Mouse (Mus musculus): Measurements from ENCODE around the gene Asb15. TPM values are rescaled to one million over a fixed set of nuclear protein-coding genes. Genes with fewer than 3 reads are reported as not detected.

The Asb15 gene
- polyA plus RNA-seq, 1 experiment from 2014 or later: not detected

DNA sequence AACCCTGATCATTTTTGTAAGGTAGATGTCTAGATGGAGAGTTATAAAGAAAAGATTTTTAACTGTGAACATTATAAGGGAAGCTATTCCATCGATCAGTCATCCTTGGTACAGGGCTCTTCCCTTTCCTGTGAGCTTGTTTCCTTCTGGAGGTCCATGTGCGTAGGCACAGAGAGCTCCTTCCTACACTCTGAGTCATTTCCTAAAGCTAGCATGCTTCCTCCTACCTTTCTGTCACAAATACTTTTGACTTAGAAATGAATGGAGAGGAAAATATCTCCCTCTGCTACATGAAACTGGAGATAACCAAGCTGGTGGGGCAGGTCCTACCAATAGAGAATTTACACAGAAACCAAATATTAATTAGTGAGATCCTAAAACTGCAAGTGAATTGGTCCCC, 21.9 kb downstream of the Asb15 start:
- Histone ChIP-seq H3K27ac (ENCODE audit: low read length) (no peak overlapping the region), H3K36me3 (ENCODE audit: control insufficient read depth, insufficient read depth, low read length) (no peaks in the 10 kb centered on the region), H3K4me2 (replicated peaks; ENCODE audit: low read depth, low read length) (no peak overlapping the region), H3K4me3 (ENCODE audit: low read depth, low read length) (no peak overlapping the region), H3K27me3 (ENCODE audit: control insufficient read depth, insufficient read depth, low read length) (no peaks in the 10 kb centered on the region), H3K9ac (replicated peaks; ENCODE audit: low read depth, low read length) (no peak overlapping the region), H3K4me1 (ENCODE audit: control insufficient read depth, insufficient read depth, low read length) (no peaks in the 10 kb centered on the region), H3K9me3 (ENCODE audit: control insufficient read depth, low read depth, low read length) (no peaks in the 10 kb centered on the region)
- WGBS: 77% methylated on average over 2 of the region's 2 CpGs
- ATAC-seq (ENCODE audit: insufficient number of reproducible peaks, insufficient read depth, low FRiP score, low read depth): no peak

DNA sequence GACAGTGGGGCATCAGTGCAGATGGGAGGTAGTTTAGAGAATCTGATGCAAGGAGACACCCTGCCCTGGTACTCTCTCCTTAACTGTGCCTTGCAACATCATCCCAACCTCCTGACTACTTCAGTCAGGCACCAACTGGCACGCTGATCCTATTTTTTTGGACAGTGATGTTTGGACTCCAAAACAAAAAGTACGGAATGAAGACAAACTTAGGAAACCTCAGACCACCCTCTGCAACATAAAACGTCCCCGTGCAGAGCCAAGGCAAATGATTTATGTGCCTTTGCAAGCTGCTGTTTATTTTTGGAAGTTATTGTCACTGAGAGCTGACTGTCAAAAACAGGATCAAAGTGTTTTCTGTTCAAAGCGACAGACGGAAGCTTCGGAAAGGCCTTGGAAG, 24.1 kb downstream of the Asb15 start:
- H3K4me2 ChIP-seq (replicated peaks; ENCODE audit: low read depth, low read length): no peak overlapping the region
- WGBS: 38% methylated on average over 7 of the region's 7 CpGs
- H3K9ac ChIP-seq (replicated peaks; ENCODE audit: low read depth, low read length): no peak overlapping the region
- no peak overlapping the region for H3K27ac ChIP-seq (ENCODE audit: low read length)
- H3K27me3 ChIP-seq (ENCODE audit: control insufficient read depth, insufficient read depth, low read length): no peaks in the 10 kb centered on the region
- no peaks in the 10 kb centered on the region for H3K36me3 ChIP-seq (ENCODE audit: control insufficient read depth, insufficient read depth, low read length)
- no peak overlapping the region for H3K4me3 ChIP-seq (ENCODE audit: low read depth, low read length)
- no peaks in the 10 kb centered on the region for H3K9me3 ChIP-seq (ENCODE audit: control insufficient read depth, low read depth, low read length)
- no peaks in the 10 kb centered on the region for H3K4me1 ChIP-seq (ENCODE audit: control insufficient read depth, insufficient read depth, low read length)
- no peak for ATAC-seq (ENCODE audit: insufficient number of reproducible peaks, insufficient read depth, low FRiP score, low read depth)

DNA sequence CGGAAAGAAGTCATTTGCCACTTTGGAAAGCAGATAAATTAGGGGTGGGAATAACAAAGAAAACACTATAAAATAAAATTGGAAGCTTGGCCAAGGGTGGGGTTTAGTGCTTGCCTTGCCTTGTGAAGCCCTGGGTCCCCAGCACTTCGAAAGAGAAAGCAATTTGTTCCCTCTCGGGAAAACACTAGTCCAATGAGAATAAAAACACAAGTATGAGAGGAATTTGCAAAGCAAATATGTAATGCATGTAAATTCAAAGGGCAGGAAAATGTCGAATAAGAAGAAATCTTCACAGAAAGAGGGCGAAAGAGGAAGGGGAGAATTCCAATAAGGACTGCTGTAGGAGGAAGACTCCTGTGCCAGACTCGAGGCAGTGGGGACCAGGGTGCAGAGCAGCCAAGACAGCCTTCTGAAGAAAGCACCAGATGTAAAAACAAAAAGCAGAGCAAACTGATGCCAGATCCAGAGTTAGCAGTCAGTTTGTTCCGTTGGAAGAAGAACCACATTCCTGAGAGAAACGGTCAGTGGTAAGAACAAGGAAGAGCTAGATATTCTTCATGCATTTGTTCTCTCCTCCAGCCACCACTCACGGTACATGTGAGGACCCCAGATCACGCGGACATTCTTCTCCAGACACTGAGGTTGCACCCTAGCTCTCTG, 26.6 kb downstream of the Asb15 start:
- no peak overlapping the region for H3K27ac ChIP-seq (ENCODE audit: low read length)
- no peaks in the 10 kb centered on the region for H3K4me1 ChIP-seq (ENCODE audit: control insufficient read depth, insufficient read depth, low read length)
- 56% methylated on average over 11 of the region's 11 CpGs for WGBS
- H3K27me3 ChIP-seq (ENCODE audit: control insufficient read depth, insufficient read depth, low read length): no peaks in the 10 kb centered on the region
- no peak overlapping the region for H3K9ac ChIP-seq (replicated peaks; ENCODE audit: low read depth, low read length)
- no peaks in the 10 kb centered on the region for H3K9me3 ChIP-seq (ENCODE audit: control insufficient read depth, low read depth, low read length)
- H3K36me3 ChIP-seq (ENCODE audit: control insufficient read depth, insufficient read depth, low read length): no peaks in the 10 kb centered on the region
- no peak for ATAC-seq (ENCODE audit: insufficient number of reproducible peaks, insufficient read depth, low FRiP score, low read depth)
- no peak overlapping the region; the same call in 1 of the 2 replicates for H3K4me2 ChIP-seq (replicated peaks; ENCODE audit: low read depth, low read length)
- H3K4me3 ChIP-seq (ENCODE audit: low read depth, low read length): no peak overlapping the region

DNA sequence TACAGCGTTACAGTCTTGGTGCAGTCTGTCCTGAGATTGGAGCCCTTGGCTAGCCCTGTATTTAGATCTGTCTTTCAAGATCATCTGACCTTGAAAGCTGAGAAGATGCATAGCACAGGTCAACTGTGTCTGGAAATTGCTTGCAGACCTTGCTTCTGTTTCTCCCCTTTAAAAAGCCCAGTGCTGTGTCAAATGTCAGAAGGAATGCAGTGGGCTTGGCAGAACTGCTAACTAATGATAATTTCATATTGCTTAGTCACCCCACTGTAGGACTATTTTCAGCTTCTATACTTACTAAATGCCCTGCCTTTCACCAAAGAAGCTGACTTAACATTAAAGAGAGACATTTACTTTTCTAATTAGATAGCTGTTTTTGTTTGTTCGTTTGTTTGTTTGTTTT, 27.5 kb downstream of the Asb15 start:
- Histone ChIP-seq H3K27ac (ENCODE audit: low read length) (no peak overlapping the region), H3K36me3 (ENCODE audit: control insufficient read depth, insufficient read depth, low read length) (no peaks in the 10 kb centered on the region), H3K27me3 (ENCODE audit: control insufficient read depth, insufficient read depth, low read length) (no peaks in the 10 kb centered on the region), H3K4me2 (replicated peaks; ENCODE audit: low read depth, low read length) (no peak overlapping the region), H3K4me3 (ENCODE audit: low read depth, low read length) (no peak overlapping the region), H3K9ac (replicated peaks; ENCODE audit: low read depth, low read length) (no peak overlapping the region), H3K4me1 (ENCODE audit: control insufficient read depth, insufficient read depth, low read length) (no peaks in the 10 kb centered on the region), H3K9me3 (ENCODE audit: control insufficient read depth, low read depth, low read length) (no peaks in the 10 kb centered on the region)
- 77% methylated on average over 2 of the region's 2 CpGs for WGBS
- no peak for ATAC-seq (ENCODE audit: insufficient number of reproducible peaks, insufficient read depth, low FRiP score, low read depth)

DNA sequence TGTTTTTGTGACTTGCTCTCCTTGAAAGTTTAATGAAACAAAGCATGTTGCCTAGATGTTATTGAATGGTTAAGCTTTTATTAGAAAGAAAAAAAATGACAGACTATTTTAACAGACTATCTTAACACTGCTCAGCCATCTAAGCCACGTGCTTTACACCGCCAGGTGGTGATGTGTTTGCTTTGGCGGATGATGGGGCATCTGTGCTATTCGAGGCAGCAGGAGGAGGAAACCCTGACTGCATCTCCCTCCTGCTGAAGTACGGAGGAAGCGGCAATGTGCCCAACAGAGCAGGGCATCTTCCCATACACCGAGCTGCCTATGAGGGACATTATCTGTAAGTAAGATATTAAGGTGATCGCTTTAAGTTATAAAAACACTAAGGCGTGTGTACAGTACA, 36.1 kb downstream of the Asb15 start:
- WGBS: 65% methylated on average over 9 of the region's 9 CpGs
- H3K9me3 ChIP-seq (ENCODE audit: control insufficient read depth, low read depth, low read length): no peaks in the 10 kb centered on the region
- H3K27ac ChIP-seq (ENCODE audit: low read length): no peak overlapping the region
- H3K4me3 ChIP-seq (ENCODE audit: low read depth, low read length): no peak overlapping the region
- H3K27me3 ChIP-seq (ENCODE audit: control insufficient read depth, insufficient read depth, low read length): no peaks in the 10 kb centered on the region
- H3K9ac ChIP-seq (replicated peaks; ENCODE audit: low read depth, low read length): no peak overlapping the region
- ATAC-seq (ENCODE audit: insufficient number of reproducible peaks, insufficient read depth, low FRiP score, low read depth): no peak
- no peaks in the 10 kb centered on the region for H3K4me1 ChIP-seq (ENCODE audit: control insufficient read depth, insufficient read depth, low read length)
- no peaks in the 10 kb centered on the region for H3K36me3 ChIP-seq (ENCODE audit: control insufficient read depth, insufficient read depth, low read length)
- H3K4me2 ChIP-seq (replicated peaks; ENCODE audit: low read depth, low read length): no peak overlapping the region

DNA sequence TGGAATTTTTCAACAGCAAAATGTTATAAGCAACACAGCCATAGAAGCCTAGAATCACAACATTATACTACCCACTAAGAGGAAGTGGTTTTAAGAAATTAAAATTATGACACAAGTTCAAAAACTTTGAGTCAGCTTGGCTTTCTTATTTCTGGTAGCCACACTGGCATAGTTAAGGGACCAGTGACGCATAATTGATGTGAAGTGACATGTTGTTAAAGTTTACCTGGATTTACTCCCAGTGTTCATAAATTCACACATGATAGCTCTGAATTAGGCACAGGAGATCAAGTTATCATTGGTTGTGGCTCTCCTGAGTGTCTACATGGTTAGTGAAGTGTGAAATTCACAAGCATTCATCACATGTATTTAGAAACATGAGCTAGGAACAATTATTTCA, 36.9 kb downstream of the Asb15 start:
- Histone ChIP-seq H3K27me3 (ENCODE audit: control insufficient read depth, insufficient read depth, low read length) (no peaks in the 10 kb centered on the region), H3K27ac (ENCODE audit: low read length) (no peak overlapping the region), H3K4me3 (ENCODE audit: low read depth, low read length) (no peak overlapping the region), H3K9me3 (ENCODE audit: control insufficient read depth, low read depth, low read length) (no peaks in the 10 kb centered on the region), H3K4me2 (replicated peaks; ENCODE audit: low read depth, low read length) (no peak overlapping the region), H3K4me1 (ENCODE audit: control insufficient read depth, insufficient read depth, low read length) (no peaks in the 10 kb centered on the region), H3K36me3 (ENCODE audit: control insufficient read depth, insufficient read depth, low read length) (no peaks in the 10 kb centered on the region), H3K9ac (replicated peaks; ENCODE audit: low read depth, low read length) (no peak overlapping the region)
- ATAC-seq (ENCODE audit: insufficient number of reproducible peaks, insufficient read depth, low FRiP score, low read depth): no peak
- WGBS: 95% methylated on average over 1 of the region's 1 CpGs

DNA sequence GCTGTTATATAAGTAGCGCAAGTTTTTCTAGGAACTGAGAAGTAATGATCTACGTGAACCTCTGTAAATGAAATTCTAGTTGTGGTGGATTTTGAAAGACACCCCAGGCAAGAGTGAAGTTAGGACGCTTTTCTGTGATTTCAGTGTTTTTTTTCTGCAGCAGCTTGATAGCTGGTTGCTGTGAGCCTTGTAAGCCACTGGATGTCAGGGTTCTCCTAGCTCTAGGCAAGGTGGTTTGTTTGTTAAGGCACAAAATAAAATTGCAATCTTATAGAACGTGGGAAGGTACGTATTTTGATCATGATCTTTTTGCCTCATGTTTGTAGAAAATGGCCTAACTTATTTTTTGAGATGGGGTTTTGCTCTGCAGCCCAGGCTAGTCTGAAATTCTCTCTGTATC, 41.0 kb downstream of the Asb15 start:
- 0 out of 2 replicates have a peak, but pooled peaks cover 3% of the 10 kb centered on the region for H3K9me3 ChIP-seq (ENCODE audit: control insufficient read depth, low read depth, low read length)
- ATAC-seq (ENCODE audit: insufficient number of reproducible peaks, insufficient read depth, low FRiP score, low read depth): no peak
- WGBS: 87% methylated on average over 5 of the region's 5 CpGs

DNA sequence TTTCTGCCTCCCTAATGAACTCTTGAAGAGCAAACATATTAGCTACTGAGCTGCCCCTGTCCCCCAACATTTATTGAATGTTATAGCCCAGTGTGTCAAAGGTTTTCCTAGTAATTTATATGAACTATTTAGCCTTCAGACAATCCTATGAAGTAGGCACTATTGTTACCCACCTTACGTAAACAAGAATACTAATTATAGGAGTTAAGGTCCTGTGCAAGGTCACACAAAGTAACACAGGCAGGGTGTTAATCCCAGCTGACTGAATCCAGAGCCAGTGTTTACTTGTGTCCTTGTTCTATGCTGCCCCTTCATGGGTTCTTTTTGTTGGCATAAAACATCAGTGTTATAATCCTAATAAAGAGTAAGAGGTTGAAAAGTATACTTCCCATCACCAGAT, 41.8 kb downstream of the Asb15 start:
- H3K27me3 ChIP-seq (ENCODE audit: control insufficient read depth, insufficient read depth, low read length): no peaks in the 10 kb centered on the region
- H3K36me3 ChIP-seq (ENCODE audit: control insufficient read depth, insufficient read depth, low read length): no peaks in the 10 kb centered on the region
- H3K27ac ChIP-seq (ENCODE audit: low read length): no peak overlapping the region
- ATAC-seq (ENCODE audit: insufficient number of reproducible peaks, insufficient read depth, low FRiP score, low read depth): no peak
- no peak overlapping the region for H3K4me3 ChIP-seq (ENCODE audit: low read depth, low read length)
- no peaks in the 10 kb centered on the region for H3K4me1 ChIP-seq (ENCODE audit: control insufficient read depth, insufficient read depth, low read length)
- no peak overlapping the region for H3K4me2 ChIP-seq (replicated peaks; ENCODE audit: low read depth, low read length)
- H3K9me3 ChIP-seq (ENCODE audit: control insufficient read depth, low read depth, low read length): 0 out of 2 replicates have a peak, but pooled peaks cover 3% of the 10 kb centered on the region
- no peak overlapping the region for H3K9ac ChIP-seq (replicated peaks; ENCODE audit: low read depth, low read length)
- 83% methylated on average over 1 of the region's 1 CpGs for WGBS

More for the DNA sequence above, 41.0 kb downstream of the Asb15 start:
- Histone ChIP-seq H3K36me3 (ENCODE audit: control insufficient read depth, insufficient read depth, low read length) (no peaks in the 10 kb centered on the region), H3K4me3 (ENCODE audit: low read depth, low read length) (no peak overlapping the region), H3K4me2 (replicated peaks; ENCODE audit: low read depth, low read length) (no peak overlapping the region), H3K27me3 (ENCODE audit: control insufficient read depth, insufficient read depth, low read length) (no peaks in the 10 kb centered on the region), H3K27ac (ENCODE audit: low read length) (no peak overlapping the region), H3K9ac (replicated peaks; ENCODE audit: low read depth, low read length) (no peak overlapping the region), H3K4me1 (ENCODE audit: control insufficient read depth, insufficient read depth, low read length) (no peaks in the 10 kb centered on the region)

DNA sequence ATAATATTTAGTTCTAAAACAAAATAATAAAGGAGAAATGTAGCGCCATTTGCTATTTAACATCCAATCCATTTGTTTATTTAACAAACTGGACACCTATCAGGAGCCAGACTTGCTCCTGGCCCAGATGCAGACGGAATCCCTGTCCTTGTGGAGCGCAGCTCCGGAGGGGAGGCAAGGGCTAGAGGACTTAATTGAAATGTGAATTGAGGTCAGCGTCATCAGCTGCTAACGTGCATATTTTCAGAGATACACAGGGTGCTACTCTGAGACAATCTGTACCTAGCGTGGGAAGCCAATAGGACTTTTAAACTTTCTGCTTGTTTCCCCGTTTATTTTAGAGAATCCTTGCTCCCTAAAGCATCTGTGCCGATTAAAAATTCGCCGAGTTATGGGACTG, 42.3 kb downstream of the Asb15 start:
- Histone ChIP-seq H3K36me3 (ENCODE audit: control insufficient read depth, insufficient read depth, low read length) (no peaks in the 10 kb centered on the region), H3K4me3 (ENCODE audit: low read depth, low read length) (no peak overlapping the region), H3K9ac (replicated peaks; ENCODE audit: low read depth, low read length) (no peak overlapping the region), H3K27me3 (ENCODE audit: control insufficient read depth, insufficient read depth, low read length) (no peaks in the 10 kb centered on the region), H3K9me3 (ENCODE audit: control insufficient read depth, low read depth, low read length) (0 out of 2 replicates have a peak, but pooled peaks cover 3% of the 10 kb centered on the region), H3K4me1 (ENCODE audit: control insufficient read depth, insufficient read depth, low read length) (no peaks in the 10 kb centered on the region), H3K27ac (ENCODE audit: low read length) (no peak overlapping the region), H3K4me2 (replicated peaks; ENCODE audit: low read depth, low read length) (no peak overlapping the region)
- 69% methylated on average over 11 of the region's 11 CpGs for WGBS
- no peak for ATAC-seq (ENCODE audit: insufficient number of reproducible peaks, insufficient read depth, low FRiP score, low read depth)

Data from stomach, embryonic 14.5 days (tissue).